Mouse (Mus musculus) B cell, adult (primary cell): ENCODE data around the gene Zbtb37. TPM values are rescaled to one million over a fixed set of nuclear protein-coding genes. Genes with fewer than 3 reads are reported as not detected.

Experiments
- total RNA-seq: library from RNA; stranded (reverse); gene quantifications from 4 replicates; pipeline ENCODE4 v1.2.4, GENCODE M21; 2023; ENCODE audit not compliant: inconsistent age

The Zbtb37 gene
- total RNA-seq: 38.6 to 54.3 TPM (median 46.1 TPM) in 4 replicates

GRCm38 (mm10) chr1:161034435-161035280 is at the start of gene Zbtb37:
Gene Zbtb37, minus strand, starts transcription at chr1:161034849.

GRCm38 (mm10) chr1:161070352-161071271 is 36.0 kb upstream of the Zbtb37 start, which contains the start of the genes Dars2 and Cenpl:
Gene Dars2, minus strand, starts transcription at chr1:161070658.
Gene Cenpl, plus strand, starts transcription at chr1:161070713.

GRCm38 (mm10) chr1:160978071-160978735 is 56.4 kb downstream of the Zbtb37 start, which contains the start of gene Serpinc1:
Gene Serpinc1, plus strand, starts transcription at chr1:160978585.

Other genes starting within 250 kb of the Zbtb37 start
- 253 to 288 TPM (median 272 TPM) in 4 replicates for gene Rabgap1l, start 241.6 kb downstream of the Zbtb37 start, total RNA-seq
- 62.2 to 66.7 TPM (median 65.7 TPM) in 4 replicates for gene Rc3h1, start 128.4 kb downstream of the Zbtb37 start, total RNA-seq
- gene Serpinc1, start 56.3 kb downstream of the Zbtb37 start, total RNA-seq: 2.7 to 4.2 TPM (median 3.2 TPM) in 4 replicates
- 12.5 to 17.8 TPM (median 15.6 TPM) in 4 replicates for gene Dars2, start 35.8 kb upstream of the Zbtb37 start, total RNA-seq
- gene Cenpl, start 35.9 kb upstream of the Zbtb37 start, total RNA-seq: 7.4 to 11.5 TPM (median 8.2 TPM) in 4 replicates
- 23.8 to 29.2 TPM (median 25.8 TPM) in 4 replicates for gene Klhl20, start 96.7 kb upstream of the Zbtb37 start, total RNA-seq
- gene Ankrd45, start 107.8 kb upstream of the Zbtb37 start, total RNA-seq: not detected in 4 replicates
- not detected in 4 replicates for gene Tex50, start 124.5 kb upstream of the Zbtb37 start, total RNA-seq
- 105 to 110 TPM (median 109 TPM) in 4 replicates for gene Prdx6, start 216.4 kb upstream of the Zbtb37 start, total RNA-seq